Mouse (Mus musculus): ENCODE measurements around the gene Gm7534. TPM values are rescaled to one million over a fixed set of nuclear protein-coding genes. Genes with fewer than 3 reads are reported as not detected.

Gene Gm7534
- polyA plus RNA-seq, 1 experiment: not detected

DNA sequence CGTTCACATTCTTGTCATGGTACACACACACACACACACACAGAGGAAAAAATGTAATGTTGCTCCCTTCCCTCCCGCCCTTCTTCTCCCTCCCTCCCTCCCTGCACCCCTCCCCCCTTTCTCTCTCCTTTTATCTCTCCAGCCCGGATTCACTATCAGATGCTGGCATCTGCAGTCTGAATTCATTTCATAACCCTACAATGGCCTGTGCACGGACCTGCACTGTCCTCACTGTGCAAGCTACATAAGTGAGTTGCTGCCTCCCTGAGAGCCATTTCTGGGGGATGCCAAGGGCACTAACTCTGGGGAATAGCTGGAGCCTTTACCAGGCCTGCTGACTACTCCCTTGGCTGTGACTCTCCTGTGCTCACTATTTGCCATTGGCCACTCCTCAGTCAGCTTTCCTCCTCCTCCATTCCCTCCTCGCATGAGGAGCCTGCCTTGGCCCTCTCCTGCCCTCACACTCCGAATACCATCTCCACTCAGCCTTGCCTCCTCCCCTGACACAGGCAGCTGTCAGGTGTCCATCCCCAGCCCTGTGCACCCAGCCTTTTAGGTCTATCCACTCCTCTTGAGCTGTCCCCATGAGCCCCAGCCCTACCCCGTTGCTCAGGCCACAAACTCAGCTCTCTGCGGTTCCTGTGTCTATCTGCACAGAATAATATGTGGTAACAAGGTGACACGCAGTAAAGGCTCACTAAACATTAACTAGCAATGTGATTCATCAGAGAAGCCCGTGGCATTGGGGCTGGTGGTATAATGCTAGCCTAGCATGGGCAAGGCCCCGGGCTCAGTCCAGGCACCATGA, 20.2 kb upstream of the Gm7534 start:
- no peak for DNase-seq
- H3K4me1 ChIP-seq (ENCODE audit: control insufficient read depth, insufficient read depth, low read length): no peaks in the 10 kb centered on the region
- no peak overlapping the region for H3K4me3 ChIP-seq (replicated peaks; ENCODE audit: extremely low read depth, low read depth, low read length)
- WGBS: 53% methylated on average over 11 of the region's 11 CpGs
- TF ChIP-seq POLR2A (IDR thresholded peaks at IDR 0.05; ENCODE audit: borderline replicate concordance, extremely low read depth, low read depth, low read length) (no peak), CTCF (IDR thresholded peaks at IDR 0.05; ENCODE audit: insufficient read depth, low read length) (no peak)

DNA sequence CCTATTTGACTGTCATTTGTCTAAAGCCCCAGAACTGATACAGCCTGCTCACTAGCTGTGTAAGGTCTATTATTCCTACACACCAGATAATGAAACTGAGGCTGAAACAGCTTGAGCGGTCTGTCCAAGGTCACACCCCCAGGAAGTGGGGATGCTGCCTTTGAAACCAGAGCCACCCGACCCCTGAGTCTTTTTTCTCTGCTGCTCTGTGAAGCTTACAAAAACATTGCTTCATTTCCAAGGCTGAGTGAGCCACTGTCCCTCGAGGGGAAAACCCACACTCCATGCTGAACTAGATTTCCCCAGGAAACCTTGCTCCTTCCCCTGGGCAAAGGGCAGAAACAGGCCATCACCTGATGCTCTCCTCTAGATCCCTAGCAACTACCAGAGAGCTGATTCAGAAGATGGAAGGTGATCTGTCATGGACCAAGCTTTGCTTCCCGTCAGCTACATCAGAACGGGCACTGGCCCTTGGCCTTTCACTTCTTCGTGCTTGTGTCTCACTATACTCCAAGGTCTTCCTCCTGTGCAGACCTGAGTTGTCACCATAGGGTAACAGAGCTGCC, 3.8 kb upstream of the Gm7534 start:
- TF ChIP-seq POLR2A (IDR thresholded peaks at IDR 0.05; ENCODE audit: borderline replicate concordance, extremely low read depth, low read depth, low read length) (no peak), CTCF (IDR thresholded peaks at IDR 0.05; ENCODE audit: insufficient read depth, low read length) (no peak)
- DNase-seq: no peak
- no peaks in the 10 kb centered on the region for H3K4me1 ChIP-seq (ENCODE audit: control insufficient read depth, insufficient read depth, low read length)
- WGBS: 43% methylated on average over 6 of the region's 6 CpGs
- H3K4me3 ChIP-seq (replicated peaks; ENCODE audit: extremely low read depth, low read depth, low read length): no peak overlapping the region

DNA sequence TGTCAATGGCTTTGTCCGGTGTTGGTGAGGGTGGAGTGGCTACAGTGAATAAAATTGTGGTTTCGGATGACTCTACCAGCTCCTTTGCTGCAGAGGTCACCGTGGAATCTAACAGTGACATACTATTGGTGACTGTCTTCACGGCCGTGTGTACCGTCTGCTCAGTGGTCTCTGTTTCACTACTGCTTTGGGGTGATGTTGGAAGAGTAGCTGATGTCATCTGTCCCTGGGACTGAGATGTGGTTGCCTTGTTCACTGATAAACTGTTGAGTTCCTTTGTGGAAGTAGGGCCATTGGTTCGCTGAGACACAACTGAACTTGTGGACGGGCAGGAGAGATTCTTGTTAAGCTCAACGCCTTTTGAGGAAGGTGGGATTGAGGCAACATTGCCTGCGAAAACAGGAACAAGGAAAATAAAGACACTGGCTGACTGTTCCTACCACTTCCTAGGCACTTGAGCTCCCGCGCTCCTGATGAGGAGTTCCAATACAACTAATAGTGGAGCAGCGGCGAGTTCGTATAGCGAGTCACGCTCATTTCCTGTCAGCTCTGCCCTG, 614 bp upstream of the Gm7534 start:
- no peak for TF ChIP-seq CTCF (IDR thresholded peaks at IDR 0.05; ENCODE audit: insufficient read depth, low read length)
- TF ChIP-seq POLR2A (IDR thresholded peaks at IDR 0.05; ENCODE audit: borderline replicate concordance, extremely low read depth, low read depth, low read length): no peak
- 78% methylated on average over 17 of the region's 17 CpGs for WGBS
- DNase-seq: no peak
- Histone ChIP-seq H3K4me1 (ENCODE audit: control insufficient read depth, insufficient read depth, low read length) (no peaks in the 10 kb centered on the region), H3K4me3 (replicated peaks; ENCODE audit: extremely low read depth, low read depth, low read length) (no peak overlapping the region)

DNA sequence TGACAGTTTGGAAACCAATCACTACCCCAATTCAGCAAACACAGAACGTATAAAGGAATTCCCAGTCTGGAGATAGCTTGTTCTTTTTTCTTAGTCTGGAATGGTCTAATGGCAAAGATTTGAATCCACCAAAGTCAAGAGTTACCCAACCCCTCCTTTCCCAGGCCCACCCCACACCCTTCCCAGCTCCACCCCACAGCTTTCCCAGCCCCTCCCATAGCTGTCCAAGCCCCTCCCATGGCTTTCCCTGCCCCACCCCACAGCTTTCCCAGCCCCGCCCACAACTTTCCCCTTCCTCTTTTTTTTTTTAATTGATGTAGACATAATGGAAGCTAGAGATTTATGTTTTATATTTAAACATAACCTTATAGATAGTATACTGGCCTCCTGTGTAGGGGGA, 3.4 kb downstream of the Gm7534 start:
- TF ChIP-seq CTCF (IDR thresholded peaks at IDR 0.05; ENCODE audit: insufficient read depth, low read length) (no peak), POLR2A (IDR thresholded peaks at IDR 0.05; ENCODE audit: borderline replicate concordance, extremely low read depth, low read depth, low read length) (no peak)
- WGBS: 73% methylated on average over 2 of the region's 2 CpGs
- Histone ChIP-seq H3K4me3 (replicated peaks; ENCODE audit: extremely low read depth, low read depth, low read length) (no peak overlapping the region), H3K4me1 (ENCODE audit: control insufficient read depth, insufficient read depth, low read length) (no peaks in the 10 kb centered on the region)
- no peak for DNase-seq

DNA sequence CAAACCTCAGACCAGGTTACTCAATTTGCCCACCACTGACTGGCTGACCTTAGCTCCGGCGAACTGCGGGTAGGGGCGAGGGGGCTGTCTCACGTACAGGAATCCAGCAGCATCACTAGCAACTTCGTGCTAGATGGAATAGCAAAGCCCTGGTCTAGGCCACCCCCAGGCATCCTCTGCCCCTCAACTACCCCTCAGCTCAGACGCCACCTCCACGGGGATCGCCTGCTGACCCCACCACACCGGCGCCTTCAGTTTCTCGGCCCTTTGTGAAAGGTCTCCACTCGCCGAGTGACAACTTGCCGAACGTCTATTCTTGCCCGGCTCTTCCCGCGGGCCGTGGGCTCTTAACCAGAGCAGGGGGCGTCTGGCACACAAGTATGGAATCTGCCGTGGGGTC, 16.5 kb downstream of the Gm7534 start:
- WGBS: 2% methylated on average over 22 of the region's 22 CpGs
- no peak for DNase-seq
- TF ChIP-seq POLR2A (IDR thresholded peaks at IDR 0.05; ENCODE audit: borderline replicate concordance, extremely low read depth, low read depth, low read length) (no peak), CTCF (IDR thresholded peaks at IDR 0.05; ENCODE audit: insufficient read depth, low read length) (no peak)
- no peaks in the 10 kb centered on the region; the same call in 1 of the 2 replicates for H3K4me1 ChIP-seq (ENCODE audit: control insufficient read depth, insufficient read depth, low read length)
- H3K4me3 ChIP-seq (replicated peaks; ENCODE audit: extremely low read depth, low read depth, low read length): peak overlapping the region; percentile 71

GRCm38 (mm10) chr4:134185569-134185968, 17.2 kb downstream of the Gm7534 start:
- Histone ChIP-seq H3K4me1 (ENCODE audit: control insufficient read depth, insufficient read depth, low read length) (no peaks in the 10 kb centered on the region; the same call in 1 of the 2 replicates), H3K4me3 (replicated peaks; ENCODE audit: extremely low read depth, low read depth, low read length) (no peak overlapping the region)
- whole genome bisulfite sequencing: 82% methylated on average over 3 of the region's 3 CpGs
- DNase-seq: no peak
- TF ChIP-seq POLR2A (IDR thresholded peaks at IDR 0.05; ENCODE audit: borderline replicate concordance, extremely low read depth, low read depth, low read length): no peak
- no peak for TF ChIP-seq CTCF (IDR thresholded peaks at IDR 0.05; ENCODE audit: insufficient read depth, low read length)

- no peaks in the 10 kb centered on the region; the same call in 1 of the 2 replicates for H3K4me1 ChIP-seq (ENCODE audit: control insufficient read depth, insufficient read depth, low read length)
- DNase-seq: no peak
- TF ChIP-seq CTCF (IDR thresholded peaks at IDR 0.05; ENCODE audit: insufficient read depth, low read length) (no peak), POLR2A (IDR thresholded peaks at IDR 0.05; ENCODE audit: borderline replicate concordance, extremely low read depth, low read depth, low read length) (no peak)
- WGBS: 64% methylated on average over 3 of the region's 3 CpGs
- no peak overlapping the region for H3K4me3 ChIP-seq (replicated peaks; ENCODE audit: extremely low read depth, low read depth, low read length)
Observed at GRCm38 (mm10) chr4:134183711-134184110, 19.1 kb downstream of the Gm7534 start.

DNA sequence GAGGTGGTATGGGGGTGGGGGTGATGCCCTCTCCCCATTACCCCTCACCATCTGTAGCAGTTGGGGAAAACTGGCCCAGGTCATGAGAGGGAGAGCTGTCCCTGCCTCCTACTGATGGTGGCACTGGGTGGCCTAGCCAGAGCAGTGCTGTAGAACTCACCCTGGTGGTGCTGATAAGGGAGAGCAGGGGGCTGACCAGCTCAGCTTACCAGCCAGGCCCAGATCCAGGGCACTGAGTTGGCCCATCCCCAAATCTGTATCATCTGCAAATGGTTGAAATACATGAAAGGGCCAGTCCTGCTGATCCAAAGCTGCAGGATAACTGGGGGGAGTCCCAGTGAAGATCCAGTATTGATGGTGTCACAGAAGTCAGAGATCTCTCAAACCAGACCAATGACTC, 21.0 kb downstream of the Gm7534 start:
- no peak for TF ChIP-seq CTCF (IDR thresholded peaks at IDR 0.05; ENCODE audit: insufficient read depth, low read length)
- TF ChIP-seq POLR2A (IDR thresholded peaks at IDR 0.05; ENCODE audit: borderline replicate concordance, extremely low read depth, low read depth, low read length): no peak
- Histone ChIP-seq H3K4me1 (ENCODE audit: control insufficient read depth, insufficient read depth, low read length) (no peaks in the 10 kb centered on the region; the same call in 1 of the 2 replicates), H3K4me3 (replicated peaks; ENCODE audit: extremely low read depth, low read depth, low read length) (no peak overlapping the region)
- no peak for DNase-seq

- no peak for DNase-seq
- Histone ChIP-seq H3K4me3 (replicated peaks; ENCODE audit: extremely low read depth, low read depth, low read length) (no peak overlapping the region), H3K4me1 (ENCODE audit: control insufficient read depth, insufficient read depth, low read length) (no peaks in the 10 kb centered on the region; the same call in 1 of the 2 replicates)
- 96% methylated on average over 1 of the region's 1 CpGs for WGBS
- no peak for TF ChIP-seq CTCF (IDR thresholded peaks at IDR 0.05; ENCODE audit: insufficient read depth, low read length)
- no peak for TF ChIP-seq POLR2A (IDR thresholded peaks at IDR 0.05; ENCODE audit: borderline replicate concordance, extremely low read depth, low read depth, low read length)
Observed at GRCm38 (mm10) chr4:134181112-134181511, 21.7 kb downstream of the Gm7534 start.

Data from lung, adult 2 months (tissue).